22 mouse cellular contexts compared by ENCODE assay signal in the genomic region with DNA sequence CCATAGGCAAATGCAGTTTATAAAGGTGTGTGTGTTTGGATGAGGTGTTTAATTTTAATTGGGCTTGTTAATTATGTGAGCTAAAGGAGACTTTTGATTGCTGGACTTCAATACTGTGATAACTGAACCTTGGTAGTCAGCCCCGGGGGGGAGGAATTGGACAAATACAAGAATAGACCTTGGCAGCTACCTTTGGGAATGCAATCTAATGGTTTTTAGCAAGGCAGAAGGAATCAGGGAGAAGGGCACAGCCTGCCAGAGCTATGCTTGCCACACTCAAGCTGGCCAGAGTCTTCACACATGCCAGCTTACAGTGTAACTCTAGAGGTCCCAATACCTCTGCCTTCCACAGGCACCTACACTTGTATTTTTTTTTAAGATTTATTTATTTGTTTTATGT. TPM values are rescaled to one million over a fixed set of nuclear protein-coding genes. Genes with fewer than 3 reads are reported as not detected.
DNase-seq lines count a peak whose midpoint lies in the region; ATAC-seq lines count a peak whose summit lies in the region.
"Had no signal": no experiment of that assay in that cellular context is flagged by ENCODE, and none has a peak within 500 bp of the region (broad histone marks: within the 10 kb centered on the region; RNA-seq: fewer than 3 reads in every experiment).

No protein-coding gene starts in this region.

- H3K9ac ChIP-seq in kidney, embryonic 14.5 days (ENCODE audit: low read depth, low read length), result no peak overlapping the region
- H3K9ac ChIP-seq: limb, embryonic 12.5 days; liver, embryonic 15.5 days; neural tube, embryonic 15.5 days had no signal

- no peak overlapping the region for H3K4me3 ChIP-seq in kidney, embryonic 14.5 days (ENCODE audit: low read length)
- H3K4me3 ChIP-seq: embryonic facial prominence, embryonic 10.5 days; limb, embryonic 12.5 days; liver, embryonic 15.5 days; myocyte; neural tube, embryonic 15.5 days had no signal

- no peaks in the 10 kb centered on the region for H3K36me3 ChIP-seq in kidney, embryonic 14.5 days (ENCODE audit: control insufficient read depth, insufficient read depth, low read length)
- H3K36me3 ChIP-seq: embryonic facial prominence, embryonic 10.5 days; limb, embryonic 12.5 days; liver, embryonic 15.5 days; neural tube, embryonic 15.5 days had no signal

- DNase-seq in cerebellum, postnatal 36 days, result peak; percentile 19
- DNase-seq in cerebellum, adult 9-10 months, result no peak
- DNase-seq in kidney, adult 18-20 months, result peak; percentile 15
- DNase-seq in fat pad, adult 2 months (ENCODE audit: extremely low read depth, low read depth, low spot score), result peak; percentile 30
- DNase-seq in gastrocnemius, postnatal 14 days, result peak; percentile 26
- no peak for DNase-seq in frontal cortex, postnatal 14 days (ENCODE audit: low spot score in 2 of 2)
- DNase-seq: layer of hippocampus, adult 9-11 months; lung, postnatal 10 days; midbrain, embryonic 14.5 days; right cerebral cortex, postnatal 25 days; thymus, postnatal 36 days had no signal

- no peaks in the 10 kb centered on the region for H3K4me1 ChIP-seq in kidney, embryonic 14.5 days (ENCODE audit: control insufficient read depth, insufficient read depth, low read length)
- H3K4me1 ChIP-seq: limb, embryonic 12.5 days; liver, embryonic 15.5 days; neural tube, embryonic 15.5 days had no signal

- H3K27ac ChIP-seq in kidney, embryonic 14.5 days (ENCODE audit: low read depth, low read length), result no peak overlapping the region
- H3K27ac ChIP-seq: embryonic facial prominence, embryonic 10.5 days; hindbrain, postnatal 0 days; kidney, postnatal 0 days; limb, embryonic 12.5 days; liver, embryonic 15.5 days; neural tube, embryonic 15.5 days had no signal

- no peak for ATAC-seq in kidney, embryonic 14.5 days (ENCODE audit: low FRiP score, low TSS enrichment)
- no peak for ATAC-seq in activated CD4-positive, CD25-positive, alpha-beta regulatory T cell, adult 4 months
- ATAC-seq: forebrain, embryonic 14.5 days; hindbrain, postnatal 0 days; Patski had no signal

- no peak overlapping the region for H3K4me2 ChIP-seq in kidney, embryonic 14.5 days (replicated peaks; ENCODE audit: low read depth, low read length)
- H3K4me2 ChIP-seq: limb, embryonic 12.5 days; liver, embryonic 15.5 days; neural tube, embryonic 15.5 days had no signal

- no peaks in the 10 kb centered on the region for H3K9me3 ChIP-seq in kidney, embryonic 14.5 days (ENCODE audit: control insufficient read depth, low read length)
- H3K9me3 ChIP-seq: embryonic facial prominence, embryonic 10.5 days; limb, embryonic 12.5 days; liver, embryonic 15.5 days; neural tube, embryonic 15.5 days had no signal

- H3K27me3 ChIP-seq in kidney, embryonic 14.5 days (ENCODE audit: control insufficient read depth, insufficient read depth, low read length), result no peaks in the 10 kb centered on the region
- H3K27me3 ChIP-seq: limb, embryonic 12.5 days; liver, embryonic 15.5 days; neural tube, embryonic 15.5 days; Patski had no signal

- intact Hi-C loops in gastrocnemius, postnatal 14 days (cut with DNase I; ENCODE audit: low total_unique reads), result no loop called here

- whole genome bisulfite sequencing in kidney, embryonic 14.5 days, result 83% methylated on average over 1 of the region's 1 CpGs

RNA-seq across cellular contexts. Expression of gene Strip2, which starts 18.9 kb away (rescaled TPM):
- polyA plus RNA-seq in kidney, embryonic 14.5 days (2014; fragmentation: Nextera tagmentation; extraction: Ambion mirVana), result 0.87 and 0.99 TPM in 2 replicates
- total RNA-seq in gastrocnemius, postnatal 14 days (2021), result 1 to 10 TPM; 2.0 to 2.3 TPM
- not detected for polyA plus RNA-seq in activated CD4-positive, CD25-positive, alpha-beta regulatory T cell, adult 4 months (2017; shearing (Covaris generic))

Comparison
In these comparisons a context has a peak if more than half of its experiments do, and no peak if none do; other contexts are left out.
1. DNase-seq: peak in cerebellum, postnatal 36 days (2 of 2), kidney, adult 18-20 months (single experiment), fat pad, adult 2 months (single experiment) and gastrocnemius, postnatal 14 days (single experiment); none in cerebellum, adult 9-10 months (single experiment) and frontal cortex, postnatal 14 days (0 of 2).